Mouse (Mus musculus) limb, embryonic 12.5 days (tissue): ENCODE measurements at regions not wholly inside any gene's neighbourhood (a gene's known extent, or its start where the extent isn't known, plus 50 kb on each side); places are given as distances from the start of the nearest gene placed in this dataset.

Source experiments
- ATAC-seq: fragments of 200-750 bp; cut with Nextera tagmentation; 2 replicates; pipeline ENCODE4 v1.8.0; 2017; ENCODE audit warnings: low read depth, moderate TSS enrichment; ENCODE audit not compliant: insufficient number of reproducible peaks, insufficient read depth, low FRiP score, low TSS enrichment
- H3K27ac ChIP-seq: fragments of 300-500 bp; sonication (generic); 2 replicates; pipeline ENCODE4 v1.5.1; 2016; ENCODE audit warnings: mild to moderate bottlenecking, moderate library complexity
- H3K27me3 ChIP-seq: fragments of 300-500 bp; sonication (generic); 2 replicates; pipeline ENCODE4 v1.6.1; 2016; ENCODE audit warnings: mild to moderate bottlenecking, moderate library complexity
- H3K36me3 ChIP-seq: fragments of 300-500 bp; sonication (generic); 2 replicates; pipeline ENCODE4 v1.6.1; 2016; ENCODE audit warnings: mild to moderate bottlenecking, moderate library complexity
- H3K4me1 ChIP-seq: fragments of 300-500 bp; sonication (generic); replicated peaks from 2 replicates; pipeline ENCODE4 v1.6.1; 2016
- H3K4me2 ChIP-seq: fragments of 300-500 bp; sonication (generic); 2 replicates; pipeline ENCODE4 v1.6.1; 2016; ENCODE audit warnings: mild to moderate bottlenecking, moderate library complexity
- H3K4me3 ChIP-seq: fragments of 300-500 bp; sonication (generic); replicated peaks from 2 replicates; pipeline ENCODE4 v1.5.1; 2016; ENCODE audit warnings: mild to moderate bottlenecking
- H3K9ac ChIP-seq: fragments of 300-500 bp; sonication (generic); replicated peaks from 2 replicates; pipeline ENCODE4 v1.6.1; 2016; ENCODE audit warnings: mild to moderate bottlenecking, moderate library complexity
- H3K9me3 ChIP-seq: fragments of 300-500 bp; sonication (generic); 2 replicates; pipeline ENCODE4 v1.6.1; 2016; ENCODE audit warnings: mild to moderate bottlenecking, moderate library complexity
- WGBS: fragments of 180-500 bp; shearing (Covaris S2); methylation state at CpG from one replicate; pipeline ENCODE4 v1.1.7; 2016; 5-methylcytosine and 5-hydroxymethylcytosine counted together

DNA sequence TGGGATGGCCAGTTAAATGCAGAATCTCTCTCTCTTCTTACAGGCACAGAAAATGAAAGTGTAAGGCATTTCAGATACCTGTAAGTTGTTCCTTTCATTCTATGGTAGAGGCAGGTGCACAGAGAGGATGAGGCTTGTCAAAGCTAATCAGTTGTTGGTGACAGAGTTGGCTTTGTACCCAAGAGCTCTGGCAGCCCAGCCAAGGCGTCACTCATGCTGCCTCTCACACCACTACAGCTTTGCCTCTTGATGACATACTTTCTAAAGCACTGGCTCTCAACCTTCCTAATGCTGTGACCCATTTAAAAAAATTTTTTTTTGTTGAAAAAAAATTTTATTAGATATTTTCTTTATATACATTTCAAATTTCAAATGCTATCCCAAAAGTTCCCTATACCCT, 105.4 kb downstream of the 4930564D02Rik start:
- H3K9ac ChIP-seq = no peak overlapping the region
- no peak for ATAC-seq
- H3K27me3 ChIP-seq = no peaks in the 10 kb centered on the region
- H3K4me2 ChIP-seq = no peak overlapping the region
- H3K4me1 ChIP-seq = no peaks in the 10 kb centered on the region
- no peak overlapping the region for H3K4me3 ChIP-seq
- 87% methylated on average over 1 of the region's 1 CpGs for WGBS
- no peaks in the 10 kb centered on the region for H3K9me3 ChIP-seq
- H3K36me3 ChIP-seq = no peaks in the 10 kb centered on the region
- no peak overlapping the region for H3K27ac ChIP-seq

DNA sequence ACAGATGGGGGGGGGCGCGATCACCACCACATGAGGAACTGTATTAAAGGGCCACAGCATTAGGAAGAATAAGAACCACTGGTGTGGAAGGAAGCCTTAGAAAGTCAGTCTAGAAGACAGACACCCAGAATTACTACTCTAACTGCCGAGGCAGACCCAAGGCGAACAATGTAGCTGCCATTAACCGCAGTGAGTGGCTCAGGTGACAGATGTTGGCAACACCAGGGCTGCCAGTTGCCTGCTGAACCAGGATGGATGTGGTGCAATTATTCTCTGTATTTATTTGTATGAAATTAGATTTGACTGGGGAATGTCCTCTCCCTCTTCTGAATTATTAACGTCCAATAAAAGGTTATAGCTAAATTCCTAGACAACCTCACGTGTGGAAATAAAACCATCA, 124.7 kb downstream of the 4930564D02Rik start:
- Histone ChIP-seq H3K4me3 (no peak overlapping the region), H3K4me1 (0 out of 2 replicates have a peak, but pooled peaks cover 6% of the 10 kb centered on the region), H3K36me3 (no peaks in the 10 kb centered on the region), H3K4me2 (no peak overlapping the region), H3K9me3 (no peaks in the 10 kb centered on the region), H3K27me3 (no peaks in the 10 kb centered on the region; the same call in 1 of the 2 replicates), H3K9ac (no peak overlapping the region), H3K27ac (no peak overlapping the region)
- 73% methylated on average over 7 of the region's 7 CpGs for WGBS
- no peak for ATAC-seq

DNA sequence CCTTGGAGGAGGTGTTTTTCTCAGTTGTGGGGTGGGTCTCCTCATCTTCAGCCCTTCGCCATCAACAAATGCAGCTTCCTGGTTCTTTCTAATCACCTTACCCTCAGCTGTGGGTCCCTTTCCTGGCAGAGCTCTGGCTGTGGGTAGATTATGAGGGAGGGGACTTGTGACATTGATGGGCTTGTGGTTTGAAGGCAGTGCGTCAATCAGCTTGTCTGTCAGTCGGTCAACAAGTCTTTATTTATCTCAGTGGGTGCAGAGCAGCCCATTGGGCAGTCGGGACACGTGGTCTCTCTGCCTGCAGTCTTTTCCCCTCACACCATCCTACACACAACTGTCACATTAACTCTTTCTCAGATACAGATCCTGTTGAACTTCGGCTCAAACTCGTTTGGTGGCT, 125.2 kb downstream of the 4930564D02Rik start:
- Histone ChIP-seq H3K9me3 (no peaks in the 10 kb centered on the region), H3K27ac (no peak overlapping the region), H3K4me2 (no peak overlapping the region), H3K36me3 (no peaks in the 10 kb centered on the region), H3K4me1 (0 out of 2 replicates have a peak, but pooled peaks cover 6% of the 10 kb centered on the region), H3K4me3 (no peak overlapping the region), H3K9ac (no peak overlapping the region), H3K27me3 (no peaks in the 10 kb centered on the region; the same call in 1 of the 2 replicates)
- WGBS = 58% methylated on average over 7 of the region's 7 CpGs
- no peak for ATAC-seq

DNA sequence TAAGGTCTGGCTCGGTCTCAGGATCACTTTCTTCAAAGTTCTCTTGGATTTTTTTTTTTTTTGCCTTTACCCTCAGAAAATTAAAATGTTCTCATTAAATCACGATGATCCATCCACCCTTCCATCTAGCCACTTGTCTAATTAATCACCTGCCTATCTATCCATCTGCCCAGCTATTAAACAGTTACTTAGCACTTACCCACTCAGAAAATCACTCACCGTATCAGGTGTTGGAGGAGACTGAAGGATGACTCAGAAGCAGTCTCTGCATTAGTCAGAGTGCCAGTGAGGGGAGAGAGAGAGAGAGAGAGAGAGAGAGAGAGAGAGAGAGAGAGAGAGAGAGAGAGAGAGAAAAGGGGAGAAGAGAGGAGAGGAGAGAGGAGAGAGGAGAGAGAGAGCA, 134.1 kb downstream of the 4930564D02Rik start:
- WGBS = 90% methylated on average over 3 of the region's 3 CpGs
- ATAC-seq = no peak

DNA sequence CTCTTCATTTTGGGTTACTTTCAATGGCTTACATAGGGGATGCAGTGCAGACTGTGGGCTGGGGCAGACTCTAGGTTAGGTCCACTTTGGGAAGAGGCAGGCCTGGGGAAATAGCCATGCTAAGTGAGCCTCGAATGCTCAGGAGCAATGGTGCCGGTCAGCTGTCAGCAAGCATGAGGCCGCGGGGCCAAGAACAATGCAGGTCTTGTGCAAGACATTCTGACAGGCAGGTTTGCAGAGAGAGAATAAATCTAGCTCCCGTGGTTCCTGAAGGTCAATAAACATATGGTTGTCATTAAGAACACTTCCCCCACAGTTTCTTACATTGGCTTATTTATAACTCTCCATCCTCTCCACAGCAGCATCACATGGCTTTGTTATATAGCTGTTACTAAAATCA, 142.5 kb downstream of the 4930564D02Rik start:
- Histone ChIP-seq H3K9ac (no peak overlapping the region), H3K27me3 (no peaks in the 10 kb centered on the region), H3K4me2 (no peak overlapping the region), H3K4me1 (peaks cover 12% of the 10 kb centered on the region), H3K9me3 (no peaks in the 10 kb centered on the region), H3K4me3 (no peak overlapping the region), H3K36me3 (no peaks in the 10 kb centered on the region), H3K27ac (peak overlapping the region; percentile 69)
- peak; percentile 84 for ATAC-seq
- 15% methylated on average over 5 of the region's 5 CpGs for WGBS

More for the DNA sequence above, 134.1 kb downstream of the 4930564D02Rik start:
- H3K9ac ChIP-seq = no peak overlapping the region
- H3K27me3 ChIP-seq = no peaks in the 10 kb centered on the region
- H3K4me1 ChIP-seq = no peaks in the 10 kb centered on the region
- no peak overlapping the region for H3K27ac ChIP-seq
- H3K4me2 ChIP-seq = no peak overlapping the region
- no peak overlapping the region for H3K4me3 ChIP-seq
- H3K9me3 ChIP-seq = no peaks in the 10 kb centered on the region
- H3K36me3 ChIP-seq = no peaks in the 10 kb centered on the region

DNA sequence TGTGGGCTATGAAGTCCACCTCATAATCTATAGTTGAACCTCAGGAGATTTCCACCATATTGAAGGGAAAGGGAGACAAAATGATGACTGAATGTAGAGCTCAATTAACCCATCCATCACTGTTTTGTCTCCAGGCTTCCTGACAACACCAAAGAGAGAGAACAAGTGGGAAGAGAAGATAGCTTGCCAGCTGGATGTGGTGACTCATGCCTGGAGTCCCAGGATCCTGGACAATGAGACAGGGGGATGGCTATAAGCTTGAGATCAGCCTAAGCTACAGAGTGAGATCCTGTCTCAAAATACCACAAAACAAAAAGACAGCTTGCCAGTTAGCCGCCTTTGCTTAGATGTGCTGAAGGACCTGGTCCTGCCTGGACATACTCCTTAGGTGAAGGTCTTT, 144.4 kb downstream of the 4930564D02Rik start:
- no peak for ATAC-seq
- Histone ChIP-seq H3K27me3 (no peaks in the 10 kb centered on the region), H3K4me2 (no peak overlapping the region), H3K36me3 (no peaks in the 10 kb centered on the region), H3K9me3 (no peaks in the 10 kb centered on the region), H3K4me3 (no peak overlapping the region), H3K27ac (no peak overlapping the region), H3K4me1 (peaks cover 12% of the 10 kb centered on the region), H3K9ac (no peak overlapping the region)
- 97% methylated on average over 1 of the region's 1 CpGs for WGBS

DNA sequence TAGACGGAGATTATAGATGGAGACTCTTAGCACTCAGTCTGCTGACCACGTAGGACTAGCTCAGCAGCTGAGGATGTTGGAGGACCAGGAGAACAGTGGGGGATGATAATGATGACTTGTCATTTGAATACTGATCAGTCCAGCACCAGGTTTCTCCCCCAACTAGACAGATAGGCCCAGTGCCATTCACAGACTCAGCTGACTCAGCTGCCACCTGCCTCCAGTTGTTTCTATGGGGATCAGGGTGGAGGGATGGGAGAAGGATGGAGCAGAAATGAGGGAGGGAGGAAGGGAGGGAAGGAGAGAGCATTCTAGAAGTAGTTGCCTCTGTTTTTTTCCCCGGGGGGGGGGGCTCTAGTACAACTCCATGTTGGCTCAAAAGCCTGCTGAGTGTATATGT, 145.1 kb downstream of the 4930564D02Rik start:
- H3K9ac ChIP-seq = no peak overlapping the region
- no peaks in the 10 kb centered on the region for H3K9me3 ChIP-seq
- WGBS = 55% methylated on average over 3 of the region's 3 CpGs
- H3K4me2 ChIP-seq = no peak overlapping the region
- no peak overlapping the region for H3K27ac ChIP-seq
- no peak for ATAC-seq
- H3K27me3 ChIP-seq = no peaks in the 10 kb centered on the region
- H3K4me1 ChIP-seq = peaks cover 12% of the 10 kb centered on the region
- H3K36me3 ChIP-seq = no peaks in the 10 kb centered on the region
- no peak overlapping the region for H3K4me3 ChIP-seq

DNA sequence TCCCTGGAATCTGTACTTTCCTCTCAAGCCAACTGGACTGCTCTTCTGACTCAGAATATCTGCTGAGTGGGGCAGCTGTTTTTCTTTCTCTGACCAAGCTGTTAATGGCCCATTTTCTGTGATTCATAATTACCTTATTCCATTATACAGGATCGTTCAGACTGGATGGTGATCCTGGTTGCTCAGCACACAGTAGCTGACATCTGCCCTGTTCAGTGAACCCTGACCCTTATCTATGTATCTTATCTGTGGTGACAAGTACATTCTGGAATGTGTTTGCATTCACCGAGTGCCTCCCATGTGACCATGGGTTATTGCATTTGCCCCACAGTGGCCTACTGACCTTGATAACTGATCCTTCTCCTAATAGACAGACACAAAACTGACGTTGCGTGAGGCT, 148.2 kb downstream of the 4930564D02Rik start:
- no peak for ATAC-seq
- H3K4me1 ChIP-seq = peaks cover under 1% of the 10 kb centered on the region
- no peak overlapping the region for H3K27ac ChIP-seq
- no peak overlapping the region for H3K4me3 ChIP-seq
- H3K4me2 ChIP-seq = no peak overlapping the region
- H3K27me3 ChIP-seq = no peaks in the 10 kb centered on the region
- 47% methylated on average over 4 of the region's 4 CpGs for WGBS
- H3K9ac ChIP-seq = no peak overlapping the region
- H3K9me3 ChIP-seq = no peaks in the 10 kb centered on the region
- H3K36me3 ChIP-seq = no peaks in the 10 kb centered on the region

DNA sequence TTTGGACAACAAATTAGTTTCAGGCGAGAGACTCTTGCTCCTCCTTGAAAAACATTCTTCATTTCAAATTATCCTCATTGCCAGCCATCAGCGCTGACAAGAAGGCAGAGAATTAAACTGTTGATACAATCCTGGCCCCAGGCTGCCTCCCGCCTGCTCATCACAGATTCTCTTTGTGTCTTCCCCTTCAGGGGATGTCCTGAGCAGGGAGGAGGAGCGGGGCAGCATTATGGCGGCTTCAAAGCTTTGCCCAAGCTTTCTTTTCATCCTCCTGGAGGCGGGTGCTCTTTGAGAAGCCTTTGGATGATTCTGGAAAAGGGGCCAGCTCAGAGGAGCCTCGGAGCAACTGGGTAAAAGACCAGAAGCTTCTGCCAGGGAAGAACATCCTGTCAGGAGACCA, 149.1 kb downstream of the 4930564D02Rik start:
- 64% methylated on average over 7 of the region's 7 CpGs for WGBS
- Histone ChIP-seq H3K9me3 (no peaks in the 10 kb centered on the region), H3K4me3 (no peak overlapping the region), H3K27me3 (no peaks in the 10 kb centered on the region), H3K4me2 (no peak overlapping the region), H3K9ac (no peak overlapping the region), H3K36me3 (no peaks in the 10 kb centered on the region), H3K27ac (no peak overlapping the region), H3K4me1 (no peaks in the 10 kb centered on the region)
- no peak for ATAC-seq

DNA sequence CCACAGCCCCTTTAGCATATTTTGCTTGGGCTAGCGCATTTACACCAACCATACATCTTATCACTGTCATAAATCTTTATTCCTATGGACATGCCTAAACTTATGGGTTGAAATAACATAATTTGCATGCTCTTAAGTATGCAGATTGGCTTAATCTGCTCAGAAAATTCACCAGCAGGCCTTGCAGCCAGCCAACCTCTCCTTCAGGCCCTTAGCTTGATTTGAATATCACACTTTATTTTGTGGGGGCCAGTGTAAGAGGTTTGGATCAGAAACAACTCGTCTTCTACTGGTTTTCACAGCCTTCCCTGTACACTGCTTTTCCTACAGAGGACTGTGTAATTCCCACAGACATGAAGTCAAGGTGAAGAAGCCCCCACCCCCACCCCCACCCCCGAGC, 153.0 kb downstream of the 4930564D02Rik start:
- Histone ChIP-seq H3K4me1 (peaks cover 6% of the 10 kb centered on the region), H3K36me3 (no peaks in the 10 kb centered on the region), H3K27ac (no peak overlapping the region), H3K9ac (no peak overlapping the region), H3K4me2 (no peak overlapping the region), H3K27me3 (peaks cover 2% of the 10 kb centered on the region; the same call in 1 of the 2 replicates), H3K4me3 (no peak overlapping the region), H3K9me3 (no peaks in the 10 kb centered on the region)
- ATAC-seq = no peak
- WGBS = 71% methylated on average over 3 of the region's 3 CpGs

DNA sequence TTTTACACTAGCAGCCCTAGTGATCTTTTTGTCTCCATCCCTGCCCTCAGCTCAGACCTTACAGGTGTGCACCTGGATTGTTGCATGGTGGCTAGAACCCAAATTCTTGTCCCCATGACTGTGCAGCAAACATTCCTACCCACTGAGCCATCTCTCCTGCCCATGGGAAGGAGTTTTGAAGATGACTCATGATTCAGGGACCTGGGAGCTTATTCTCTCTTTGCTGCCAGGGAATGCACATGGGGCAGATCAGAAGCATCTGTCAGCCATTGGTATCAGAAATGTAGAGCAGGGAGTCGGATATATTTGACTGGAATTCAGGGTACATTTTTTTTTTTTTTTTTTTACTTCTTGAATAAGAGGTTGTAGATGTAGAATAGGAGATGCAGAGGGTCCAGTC, 154.0 kb downstream of the 4930564D02Rik start:
- Histone ChIP-seq H3K4me3 (no peak overlapping the region), H3K9me3 (no peaks in the 10 kb centered on the region), H3K27me3 (peaks cover 2% of the 10 kb centered on the region; the same call in 1 of the 2 replicates), H3K36me3 (no peaks in the 10 kb centered on the region), H3K4me1 (peaks cover 6% of the 10 kb centered on the region), H3K4me2 (no peak overlapping the region), H3K27ac (no peak overlapping the region), H3K9ac (no peak overlapping the region)
- ATAC-seq = no peak
- WGBS = 77% methylated on average over 1 of the region's 1 CpGs

DNA sequence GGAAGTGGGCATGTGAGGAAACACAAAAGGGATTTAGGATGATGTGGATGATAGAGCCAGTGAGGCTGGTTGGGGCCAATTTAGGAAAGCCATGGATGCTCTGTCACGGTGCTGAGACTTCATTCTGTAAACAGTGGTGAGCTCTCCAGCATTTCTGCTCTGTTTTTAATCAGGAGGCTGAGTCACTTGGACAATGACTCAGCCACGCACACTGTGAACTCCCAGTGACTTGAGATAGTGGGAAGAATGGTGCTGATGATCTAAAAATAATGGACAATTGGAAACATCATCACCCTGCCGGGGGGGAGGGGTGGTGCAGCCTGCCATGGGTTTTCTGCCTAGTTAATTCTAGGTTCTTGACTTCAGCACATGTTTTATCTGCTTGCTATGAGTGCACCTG, 156.3 kb downstream of the 4930564D02Rik start:
- Histone ChIP-seq H3K9me3 (no peaks in the 10 kb centered on the region), H3K4me2 (no peak overlapping the region), H3K36me3 (no peaks in the 10 kb centered on the region), H3K4me1 (peaks cover 6% of the 10 kb centered on the region), H3K4me3 (no peak overlapping the region), H3K27ac (no peak overlapping the region), H3K9ac (no peak overlapping the region), H3K27me3 (peaks cover 2% of the 10 kb centered on the region; the same call in 1 of the 2 replicates)
- ATAC-seq = no peak
- WGBS = 50% methylated on average over 3 of the region's 3 CpGs
